Mouse (Mus musculus) intestine, embryonic 14.5 days (tissue): ENCODE results near the gene Amer2. TPM values are rescaled to one million over a fixed set of nuclear protein-coding genes. Genes with fewer than 3 reads are reported as not detected.
"Not testable (repeated sequence)": the region's sequence is repeated elsewhere in the genome, so short reads cannot be mapped to it uniquely, and the experiment has no call there.

Experiments
- ATAC-seq: fragments of 200-750 bp; cut with Nextera tagmentation; replicated peaks from 2 replicates; pipeline ENCODE4 v1.8.0; 2017; ENCODE audit warnings: low read depth, moderate number of reproducible peaks, moderate TSS enrichment, moderate library complexity; ENCODE audit not compliant: low FRiP score, low TSS enrichment
- DNase-seq: peaks from one replicate; pipeline ENCODE4 v3.0.0-alpha.2; 2018; ENCODE audit warnings: low spot score
- H3K27ac ChIP-seq: fragments of 300-500 bp; sonication (generic); 2 replicates; pipeline ENCODE4 v1.5.1; 2014; ENCODE audit warnings: low read depth, mild to moderate bottlenecking, control low read depth
- H3K27me3 ChIP-seq: fragments of 300-500 bp; sonication (generic); replicated peaks from 2 replicates; pipeline ENCODE4 v1.6.1; 2014; ENCODE audit warnings: low read length, control low read depth; ENCODE audit not compliant: control insufficient read depth, insufficient read depth
- H3K36me3 ChIP-seq: fragments of 300-500 bp; sonication (generic); 2 replicates; pipeline ENCODE4 v1.6.1; 2014; ENCODE audit warnings: low read length, control low read depth; ENCODE audit not compliant: control insufficient read depth, insufficient read depth
- H3K4me1 ChIP-seq: fragments of 300-500 bp; sonication (generic); replicated peaks from 2 replicates; pipeline ENCODE4 v1.6.1; 2014; ENCODE audit warnings: low read length, control low read depth, mixed read lengths; ENCODE audit not compliant: control insufficient read depth, insufficient read depth
- H3K4me2 ChIP-seq: fragments of 300-500 bp; sonication (generic); 2 replicates; pipeline ENCODE4 v1.6.1; 2014; ENCODE audit warnings: low read length
- H3K4me3 ChIP-seq: fragments of 300-500 bp; sonication (generic); 2 replicates; pipeline ENCODE4 v1.5.1; 2014; ENCODE audit warnings: low read depth, low read length, control low read depth, mixed read lengths
- H3K9ac ChIP-seq: fragments of 300-500 bp; sonication (generic); 2 replicates; pipeline ENCODE4 v1.6.1; 2014; ENCODE audit warnings: mild to moderate bottlenecking, low read length
- H3K9me3 ChIP-seq: fragments of 300-500 bp; sonication (generic); 2 replicates; pipeline ENCODE4 v1.6.1; 2016; ENCODE audit warnings: low read length, control low read depth; ENCODE audit not compliant: control insufficient read depth
- WGBS: fragments of 180-500 bp; shearing (Covaris S2); extraction: QIAGEN DNeasy Blood & Tissue Kit; methylation state at CpG from one replicate; pipeline ENCODE4 v1.1.7; 2014; 5-methylcytosine and 5-hydroxymethylcytosine counted together
- polyA plus RNA-seq: library from polyadenylated mRNA; unstranded; fragments of >200 nt; fragmentation: Nextera tagmentation; extraction: Ambion mirVana; gene quantifications from 2 replicates; pipeline ENCODE4 v1.2.1, GENCODE M21; 2014

The Amer2 gene
- 1.4 and 1.5 TPM in 2 replicates for polyA plus RNA-seq

DNA sequence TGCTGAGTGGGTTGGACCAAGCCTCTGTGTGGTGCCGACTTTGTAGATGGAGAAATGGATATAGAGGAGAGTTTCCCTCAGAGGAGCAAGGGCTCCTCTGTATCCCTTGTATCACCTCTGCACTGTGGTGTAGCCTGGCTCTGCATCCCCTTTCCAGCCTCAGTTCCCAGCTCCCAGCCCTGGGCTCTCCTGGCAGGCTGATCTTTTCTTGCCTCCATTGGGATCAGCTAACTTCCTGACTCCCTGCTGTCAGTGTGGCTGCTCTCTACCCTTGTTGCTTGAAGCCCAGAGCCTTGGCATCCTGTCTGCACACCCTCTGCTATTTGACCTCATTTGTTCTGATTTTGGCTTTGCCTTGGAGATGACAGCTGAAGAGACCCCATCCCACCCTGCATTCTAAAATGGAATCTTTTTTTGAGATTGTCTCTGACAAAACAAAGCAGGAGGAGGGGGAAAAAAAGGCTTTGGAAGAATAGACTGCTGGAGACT lies at the start of gene Amer2:
Gene Amer2 (plus strand): TSS at position 439 of the 489 bp plus-strand sequence.
- 55% methylated on average over 1 of the region's 1 CpGs for WGBS
- no peaks in the 10 kb centered on the region for H3K36me3 ChIP-seq
- no peaks in the 10 kb centered on the region for H3K9me3 ChIP-seq
- H3K4me3 ChIP-seq: no peak within 1 kb of the TSS
- no peak within 1 kb of the TSS for H3K4me2 ChIP-seq
- H3K4me1 ChIP-seq: no peaks in the 10 kb centered on the region
- peaks cover 8% of the 10 kb centered on the region; the same call in 1 of the 2 replicates for H3K27me3 ChIP-seq
- H3K9ac ChIP-seq: no peak within 1 kb of the TSS
- no peak for DNase-seq
- no peak within 1 kb of the TSS for H3K27ac ChIP-seq
- no peak for ATAC-seq

DNA sequence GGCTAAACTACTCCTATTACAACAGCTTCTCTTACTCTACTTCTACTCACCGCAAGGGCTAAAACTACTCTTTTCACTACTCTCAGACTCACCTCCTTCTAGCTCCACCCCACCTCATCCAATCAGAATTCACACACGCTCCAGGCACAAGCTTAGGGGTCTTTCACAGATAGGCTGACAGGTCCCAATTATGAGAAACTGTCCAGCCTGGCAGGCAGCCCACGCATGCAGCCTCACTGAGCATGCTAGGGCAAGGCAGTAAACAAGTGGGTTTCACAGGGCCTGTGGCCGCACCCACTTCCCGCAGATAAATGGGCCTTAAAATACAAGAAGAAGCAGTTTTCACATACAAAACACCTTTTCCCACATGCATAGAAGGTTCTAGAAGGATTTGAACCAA lies 33.1 kb upstream of the Amer2 start:
- not testable (repeated sequence) for H3K4me1 ChIP-seq, ATAC-seq, DNase-seq, H3K27me3 ChIP-seq, H3K9me3 ChIP-seq, H3K36me3 ChIP-seq, H3K4me2 ChIP-seq, H3K9ac ChIP-seq, H3K27ac ChIP-seq, H3K4me3 ChIP-seq
- WGBS: 77% methylated on average over 5 of the region's 5 CpGs

DNA sequence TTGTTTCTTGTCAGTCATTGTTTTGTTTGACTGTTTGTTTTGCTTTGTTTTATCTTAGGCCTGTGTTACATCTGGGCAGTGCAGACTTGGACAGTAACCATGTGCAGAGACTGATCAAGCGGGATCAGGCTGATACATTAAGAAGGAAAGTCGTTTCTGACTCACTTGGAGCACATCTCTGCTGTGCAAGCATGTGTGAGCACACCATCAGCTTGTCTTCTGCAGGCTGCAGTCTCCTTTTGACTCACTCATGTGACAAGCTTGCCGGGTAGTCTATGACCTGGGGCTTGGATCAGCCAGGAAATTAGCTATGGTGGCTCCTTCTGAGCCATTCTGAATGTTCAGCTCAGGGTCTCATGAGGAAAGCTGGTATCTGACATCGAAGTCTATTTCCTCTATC lies 32.5 kb upstream of the Amer2 start:
- Histone ChIP-seq H3K27me3 (no peaks in the 10 kb centered on the region), H3K9me3 (no peaks in the 10 kb centered on the region), H3K4me2 (no peak overlapping the region), H3K4me3 (no peak overlapping the region), H3K36me3 (no peaks in the 10 kb centered on the region), H3K9ac (no peak overlapping the region), H3K4me1 (no peaks in the 10 kb centered on the region), H3K27ac (no peak overlapping the region)
- DNase-seq (no peak), ATAC-seq (no peak)
- WGBS: 74% methylated on average over 4 of the region's 4 CpGs

- Histone ChIP-seq H3K27ac (no peak overlapping the region), H3K4me1 (no peaks in the 10 kb centered on the region), H3K9ac (no peak overlapping the region), H3K4me3 (no peak overlapping the region), H3K36me3 (no peaks in the 10 kb centered on the region), H3K4me2 (no peak overlapping the region), H3K9me3 (no peaks in the 10 kb centered on the region), H3K27me3 (no peaks in the 10 kb centered on the region)
- ATAC-seq (no peak), DNase-seq (no peak)
- 92% methylated on average over 6 of the region's 6 CpGs for WGBS
Measured at GRCm38 (mm10) chr14:60345326-60345876, 27.7 kb upstream of the Amer2 start.

DNA sequence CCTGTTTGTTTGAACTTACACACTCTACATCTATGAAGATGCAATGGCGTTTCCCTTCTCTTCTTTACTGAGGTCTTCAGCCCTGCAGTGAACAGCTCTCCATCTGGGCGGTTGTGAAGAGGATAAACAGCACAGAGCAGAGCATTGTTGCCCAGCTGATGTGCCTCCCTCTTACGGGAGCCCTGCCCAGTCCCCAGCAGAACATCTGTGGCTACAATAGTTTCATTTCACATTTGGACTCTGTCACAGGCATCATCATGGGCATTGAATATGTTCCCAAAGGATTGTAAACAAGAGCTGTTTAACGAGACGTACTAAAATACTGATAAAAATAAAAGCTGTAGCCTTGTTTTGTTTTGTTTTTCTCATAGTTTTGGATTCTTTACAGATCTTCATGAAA lies 14.7 kb upstream of the Amer2 start:
- H3K4me1 ChIP-seq: no peaks in the 10 kb centered on the region
- WGBS: 80% methylated on average over 5 of the region's 5 CpGs
- no peak overlapping the region for H3K27ac ChIP-seq
- no peak overlapping the region for H3K4me3 ChIP-seq
- H3K9ac ChIP-seq: no peak overlapping the region
- H3K27me3 ChIP-seq: no peaks in the 10 kb centered on the region
- H3K9me3 ChIP-seq: no peaks in the 10 kb centered on the region
- no peaks in the 10 kb centered on the region for H3K36me3 ChIP-seq
- DNase-seq (no peak), ATAC-seq (no peak)
- H3K4me2 ChIP-seq: no peak overlapping the region

GRCm38 (mm10) chr14:60361380-60362212 lies 11.5 kb upstream of the Amer2 start:
- Histone ChIP-seq H3K9me3 (no peaks in the 10 kb centered on the region), H3K9ac (no peak overlapping the region), H3K36me3 (no peaks in the 10 kb centered on the region), H3K4me3 (no peak overlapping the region), H3K27me3 (no peaks in the 10 kb centered on the region), H3K27ac (no peak overlapping the region), H3K4me2 (no peak overlapping the region), H3K4me1 (no peaks in the 10 kb centered on the region)
- 71% methylated on average over 9 of the region's 9 CpGs for WGBS
- no peak for DNase-seq
- ATAC-seq: no peak

DNA sequence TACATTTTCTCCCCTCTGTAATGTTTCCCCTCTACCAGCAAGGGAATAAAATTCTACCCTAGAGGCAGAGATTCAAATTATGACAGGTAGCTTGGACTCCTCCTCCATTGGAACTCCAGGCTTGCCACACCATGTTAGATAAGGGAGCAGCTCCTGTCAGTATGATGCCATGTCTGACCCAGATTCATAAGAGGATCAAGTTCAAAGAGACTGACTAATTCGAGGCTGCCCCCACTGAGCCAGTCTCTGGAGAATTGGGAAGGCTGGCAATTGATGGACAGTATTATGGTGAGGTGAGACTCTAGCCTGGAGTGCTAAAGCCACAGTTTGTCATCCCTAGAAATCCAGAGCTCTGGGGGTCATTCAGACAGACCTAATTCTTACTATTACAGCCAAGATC lies 6.3 kb upstream of the Amer2 start:
- WGBS: 68% methylated on average over 1 of the region's 1 CpGs
- no peak for DNase-seq
- no peak overlapping the region for H3K9ac ChIP-seq
- no peaks in the 10 kb centered on the region for H3K9me3 ChIP-seq
- ATAC-seq: no peak
- H3K4me2 ChIP-seq: no peak overlapping the region
- H3K27ac ChIP-seq: no peak overlapping the region
- no peaks in the 10 kb centered on the region for H3K4me1 ChIP-seq
- H3K36me3 ChIP-seq: no peaks in the 10 kb centered on the region
- H3K4me3 ChIP-seq: no peak overlapping the region
- no peaks in the 10 kb centered on the region for H3K27me3 ChIP-seq

DNA sequence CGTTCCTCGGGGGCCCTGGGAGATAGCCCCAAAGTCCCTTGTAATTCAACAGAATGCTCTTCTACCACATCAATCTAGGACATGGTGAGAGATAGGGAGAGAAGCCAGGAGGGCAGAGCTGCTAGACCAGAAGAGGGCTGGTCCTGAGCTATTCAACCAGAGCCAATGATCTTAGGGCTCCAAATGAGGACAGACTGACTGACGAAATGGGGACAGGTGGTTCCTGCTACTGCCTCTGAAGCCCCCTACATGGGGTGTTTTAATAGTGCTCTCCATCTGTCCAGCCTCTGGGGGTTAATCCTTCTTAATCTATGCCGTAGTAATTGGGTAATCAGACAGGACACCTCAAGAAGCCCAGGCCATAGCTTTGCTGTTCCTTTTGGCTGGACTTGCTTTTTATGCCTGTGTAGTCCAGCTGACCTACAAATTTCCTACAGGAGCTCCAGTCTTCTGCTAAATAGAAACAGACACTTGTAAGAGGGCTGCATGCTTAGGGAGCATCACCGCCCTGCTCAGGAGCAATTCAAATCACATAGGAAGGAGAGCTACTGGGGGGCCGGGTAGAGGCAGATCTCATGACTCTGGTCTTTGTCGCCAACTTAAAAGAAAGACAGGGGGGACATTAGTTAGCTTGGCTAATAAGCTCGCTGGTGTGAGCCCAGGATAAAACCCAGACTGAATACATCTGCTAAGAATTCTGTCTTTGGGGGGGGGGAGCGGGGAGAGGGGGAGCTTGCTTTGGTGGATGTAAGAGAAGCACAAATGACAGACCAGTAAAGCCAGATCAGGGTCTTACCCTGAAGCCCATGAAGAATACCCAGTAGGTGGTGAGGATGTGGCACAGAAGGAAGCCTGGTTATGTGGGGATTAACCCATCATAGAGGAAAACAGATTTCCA lies 4.0 kb upstream of the Amer2 start:
- Histone ChIP-seq H3K9me3 (no peaks in the 10 kb centered on the region), H3K36me3 (no peaks in the 10 kb centered on the region), H3K4me2 (no peak overlapping the region), H3K27me3 (no peaks in the 10 kb centered on the region), H3K4me1 (no peaks in the 10 kb centered on the region), H3K9ac (no peak overlapping the region), H3K27ac (no peak overlapping the region), H3K4me3 (no peak overlapping the region)
- ATAC-seq (no peak), DNase-seq (no peak)
- WGBS: 69% methylated on average over 9 of the region's 9 CpGs
